Comparison of ENCODE assay signal across 14 mouse cellular contexts in genomic region chr4:53147454-53147853, GRCm38 (mm10). TPM values are rescaled to one million over a fixed set of nuclear protein-coding genes. Genes with fewer than 3 reads are reported as not detected.
DNase-seq lines count a peak whose midpoint lies in the region; ATAC-seq and TF ChIP-seq lines count a peak whose summit lies in the region.
"Had no signal": no experiment of that assay in that cellular context is flagged by ENCODE, and none has a peak within 500 bp of the region (broad histone marks: within the 10 kb centered on the region; RNA-seq: fewer than 3 reads in every experiment).

No protein-coding gene starts in this region.

- H3K36me3 ChIP-seq in liver, embryonic 12.5 days, result no peaks in the 10 kb centered on the region
- 0 out of 2 replicates have a peak, but pooled peaks cover 3% of the 10 kb centered on the region for H3K36me3 ChIP-seq in stomach, postnatal 0 days (ENCODE audit: control insufficient read depth, insufficient read depth, low read length)

- no peaks in the 10 kb centered on the region for H3K27me3 ChIP-seq in liver, embryonic 12.5 days (replicated peaks)
- H3K27me3 ChIP-seq in stomach, postnatal 0 days (ENCODE audit: control insufficient read depth, insufficient read depth, low read length), result no peaks in the 10 kb centered on the region

- H3K9me3 ChIP-seq in liver, embryonic 12.5 days (replicated peaks), result no peaks in the 10 kb centered on the region
- H3K9me3 ChIP-seq in stomach, postnatal 0 days (ENCODE audit: control insufficient read depth, low read length), result no peaks in the 10 kb centered on the region

- no peak for TF ChIP-seq EP300 in stomach, postnatal 0 days (optimal IDR thresholded peaks at IDR 0.05)

- H3K9ac ChIP-seq in liver, embryonic 12.5 days, result no peak overlapping the region
- no peak overlapping the region for H3K9ac ChIP-seq in stomach, postnatal 0 days (ENCODE audit: low read length)

- ATAC-seq in liver, embryonic 12.5 days, result no peak
- ATAC-seq in stomach, postnatal 0 days (ENCODE audit: low FRiP score, low TSS enrichment), result no peak
- ATAC-seq: inflammation-experienced regulatory T-cells, adult 6 months had no signal

- H3K4me2 ChIP-seq in liver, embryonic 12.5 days, result no peak overlapping the region
- no peak overlapping the region for H3K4me2 ChIP-seq in stomach, postnatal 0 days (replicated peaks; ENCODE audit: low read depth)

- 0 out of 2 replicates have a peak overlapping the region, but pooled peaks have one; percentile 31 for H3K27ac ChIP-seq in liver, embryonic 12.5 days
- H3K27ac ChIP-seq in stomach, postnatal 0 days (replicated peaks), result no peak overlapping the region
- H3K27ac ChIP-seq: heart, adult 2 months; kidney, postnatal 0 days had no signal

- peaks cover 21% of the 10 kb centered on the region for H3K4me1 ChIP-seq in liver, embryonic 12.5 days
- H3K4me1 ChIP-seq in stomach, postnatal 0 days (replicated peaks; ENCODE audit: control insufficient read depth, insufficient read depth), result 0 out of 2 replicates have a peak, but pooled peaks cover 4% of the 10 kb centered on the region

- TF ChIP-seq CTCF in stomach, postnatal 0 days (IDR thresholded peaks at IDR 0.05; ENCODE audit: low read depth), result no peak

- DNase-seq in adrenal gland, adult 2 months, result peak; percentile 64
- DNase-seq in adrenal gland, postnatal 4 days (ENCODE audit: low spot score in 2 of 2), result no peak
- no peak for DNase-seq in liver
- DNase-seq in A20 (ENCODE audit: low read depth, low spot score), result peak; percentile 30
- peak; percentile 38 to 43 for DNase-seq in adrenal gland, postnatal 36 days
- no peak for DNase-seq in stomach, postnatal 0 days (ENCODE audit: low spot score)
- DNase-seq in cerebellum, postnatal 36 days, result no peak
- DNase-seq: heart, postnatal 14 days; layer of hippocampus, adult 9-11 months had no signal

- H3K4me3 ChIP-seq in liver, embryonic 12.5 days, result no peak overlapping the region
- H3K4me3 ChIP-seq in stomach, postnatal 0 days (ENCODE audit: low read depth, low read length), result no peak overlapping the region
- H3K4me3 ChIP-seq: heart, adult 2 months; myocyte had no signal

- 33% methylated on average over 2 of the region's 2 CpGs for WGBS in liver, embryonic 12.5 days (ENCODE audit: insufficient replicate concordance)
- 5% methylated on average over 2 of the region's 2 CpGs for WGBS in stomach, postnatal 0 days

RNA-seq across cellular contexts. Expression of gene Abca1, which starts 12.2 kb away (rescaled TPM):
- 100 to 1,000 TPM; 137 to 213 TPM for total RNA-seq in adrenal gland, adult 2 months (2021)
- 15.7 and 27.8 TPM in 2 replicates for polyA plus RNA-seq in adrenal gland, adult 2 months (2012; rRNA removed)
- total RNA-seq in adrenal gland, postnatal 4 days (2021), result 100 to 1,000 TPM; 117 to 127 TPM
- polyA plus RNA-seq in liver, embryonic 12.5 days (2016; fragmentation: Nextera tagmentation; extraction: Ambion mirVana), result 9.8 and 10.1 TPM in 2 replicates
- total RNA-seq in adrenal gland, postnatal 36 days (2021), result 100 to 1,000 TPM; 148 to 154 TPM
- 1.6 and 2.0 TPM in 2 replicates for polyA plus RNA-seq in stomach, postnatal 0 days (2015; fragmentation: Nextera tagmentation; extraction: Ambion mirVana)

Comparison
In these comparisons a context has a peak if more than half of its experiments do, and no peak if none do; other contexts are left out.
1. DNase-seq: peak in adrenal gland, adult 2 months (single experiment), A20 (single experiment) and adrenal gland, postnatal 36 days (2 of 2); none in adrenal gland, postnatal 4 days (0 of 2), liver (single experiment), stomach, postnatal 0 days (single experiment) and cerebellum, postnatal 36 days (0 of 2).